Mouse (Mus musculus): Measurements from ENCODE around the gene Gm765.

The Gm765 gene

GRCm38 (mm10) chr6:98221970-98222369 lies 120.6 kb downstream of the Gm765 start:
- DNase-seq (ENCODE audit: low spot score in 2 of 2), result peak in 1 of 2 experiments; percentile 5

DNA sequence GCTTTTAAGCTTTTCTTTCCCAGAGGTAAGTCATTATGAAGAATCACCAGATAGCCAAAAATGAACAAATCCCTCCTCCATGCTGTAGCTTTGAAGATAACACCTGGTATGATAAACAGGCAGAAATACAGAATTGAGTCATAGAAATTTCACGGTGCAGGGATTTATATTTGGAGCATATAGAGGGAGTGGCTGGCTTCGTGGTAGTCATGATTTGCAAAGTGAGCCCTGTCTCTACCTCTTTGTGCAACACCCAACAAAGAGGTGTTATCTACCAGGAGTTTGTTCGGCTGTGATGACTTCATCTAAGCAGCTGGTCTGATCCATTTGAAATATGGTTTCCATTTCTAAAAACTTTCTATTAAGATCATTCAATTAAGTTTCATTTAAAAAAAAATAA lies 130.3 kb downstream of the Gm765 start:
- no peak for DNase-seq (ENCODE audit: low spot score in 2 of 2)

- no peak for DNase-seq (ENCODE audit: low spot score in 2 of 2)
Observed at GRCm38 (mm10) chr6:98210237-98210636, 132.3 kb downstream of the Gm765 start.

DNA sequence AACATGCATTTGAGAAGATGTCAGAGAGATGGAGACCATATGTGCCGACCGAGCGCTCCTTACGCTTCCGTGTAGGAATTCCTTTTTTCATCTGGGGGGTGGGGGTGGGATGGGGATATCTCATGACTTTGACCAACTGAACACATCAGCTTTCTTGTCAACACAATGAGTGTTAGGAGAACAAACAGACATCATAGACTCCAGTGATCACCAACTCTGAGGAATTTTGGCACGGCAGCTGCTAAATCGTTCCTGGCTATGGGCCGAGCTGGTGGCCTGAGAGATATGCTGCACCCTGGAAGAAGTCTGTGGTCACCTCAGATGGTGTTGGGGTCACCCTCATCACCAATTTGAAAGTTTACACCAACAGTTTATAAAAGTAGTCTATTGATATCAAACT lies 134.5 kb downstream of the Gm765 start:
- no peak for DNase-seq (ENCODE audit: low spot score in 2 of 2)

DNA sequence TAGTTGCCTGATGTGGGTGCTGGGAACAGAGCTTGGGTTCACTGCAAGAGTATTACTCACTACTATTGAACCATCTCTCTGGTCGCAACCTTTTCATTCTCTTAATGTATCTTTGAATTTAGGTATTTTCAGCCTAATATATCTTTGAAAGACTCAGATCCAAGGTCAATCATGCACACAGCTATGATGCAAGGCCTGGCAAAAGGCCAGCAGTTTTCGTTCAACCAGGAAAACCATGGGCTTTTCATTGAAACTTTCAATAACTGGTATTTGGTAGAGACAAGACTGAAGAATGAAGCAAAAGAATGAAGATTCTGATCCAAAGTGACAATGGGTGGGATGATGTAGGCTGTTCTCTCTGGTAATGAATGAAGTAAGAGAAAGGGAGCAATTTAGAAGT lies 143.8 kb downstream of the Gm765 start:
- DNase-seq (ENCODE audit: low spot score in 2 of 2), result no peak

GRCm38 (mm10) chr6:98190745-98191442 lies 151.7 kb downstream of the Gm765 start:
- DNase-seq (ENCODE audit: low spot score in 2 of 2), result no peak
